Mouse (Mus musculus): ENCODE results near the gene Ajuba. TPM values are rescaled to one million over a fixed set of nuclear protein-coding genes. Genes with fewer than 3 reads are reported as not detected.
"Not testable (repeated sequence)": the region's sequence is repeated elsewhere in the genome, so short reads cannot be mapped to it uniquely, and the experiment has no call there.

Gene Ajuba
- 1 to 10 TPM; 7.5 to 9.9 TPM for total RNA-seq (2021)
- long read RNA-seq, experiment 1, transcript Ajuba-201 (8 exons, 3,397 nt): major isoform, 18 of 20 reads
- long read RNA-seq, experiment 1, partial matches to known transcripts: 1 of 20 reads
- long read RNA-seq, experiment 1, other reads (novel, unspliced or antisense): 0 of 20 reads
- long read RNA-seq, experiment 2, transcript Ajuba-201 (8 exons, 3,397 nt): major isoform, 12 of 15 reads
- long read RNA-seq, experiment 2, partial matches to known transcripts: 2 of 15 reads
- long read RNA-seq, experiment 2, other reads (novel, unspliced or antisense): 0 of 15 reads

GRCm38 (mm10) chr14:54577089-54577982, at the start of gene Ajuba:
Gene Ajuba, minus strand, starts transcription at chr14:54577558.
- peak; percentile 84 for DNase-seq

GRCm38 (mm10) chr14:54624976-54625375, 47.6 kb upstream of the Ajuba start:
- no peak for DNase-seq

- no peak for DNase-seq
These were observed 46.0 kb upstream of the Ajuba start for GRCm38 (mm10) chr14:54623334-54623733.

- DNase-seq: no peak
These were observed 43.8 kb upstream of the Ajuba start, which contains the start of gene Psmb11 for GRCm38 (mm10) chr14:54621133-54621532. Gene Psmb11, plus strand, starts transcription at chr14:54621433.

GRCm38 (mm10) chr14:54617897-54618365, 40.6 kb upstream of the Ajuba start, which contains the start of gene Psmb5:
Gene Psmb5, minus strand, starts transcription at chr14:54618022.
- DNase-seq: peak; percentile 82

GRCm38 (mm10) chr14:54617152-54617896, 40.0 kb upstream of the Ajuba start:
- no peak for DNase-seq

GRCm38 (mm10) chr14:54616226-54616825, 39.0 kb upstream of the Ajuba start:
- no peak for DNase-seq

GRCm38 (mm10) chr14:54614130-54614529, 36.8 kb upstream of the Ajuba start:
- DNase-seq: not testable (repeated sequence)

GRCm38 (mm10) chr14:54610648-54611047, 33.3 kb upstream of the Ajuba start:
- no peak for DNase-seq

- DNase-seq: no peak
These were observed 32.6 kb upstream of the Ajuba start for GRCm38 (mm10) chr14:54609962-54610361.

GRCm38 (mm10) chr14:54609245-54609644, 31.9 kb upstream of the Ajuba start:
- no peak for DNase-seq

- DNase-seq: no peak
These were observed 29.9 kb upstream of the Ajuba start for GRCm38 (mm10) chr14:54607226-54607625.

- peak; percentile 92 for DNase-seq
These were observed 28.5 kb upstream of the Ajuba start, which contains the start of gene 4931414P19Rik for GRCm38 (mm10) chr14:54605752-54606321. Gene 4931414P19Rik, minus strand, starts transcription at chr14:54605993.

- no peak for DNase-seq
These were observed 26.3 kb upstream of the Ajuba start for GRCm38 (mm10) chr14:54603686-54604085.

- DNase-seq: peak; percentile 93
These were observed 25.8 kb upstream of the Ajuba start for GRCm38 (mm10) chr14:54603038-54603654.

- no peak for DNase-seq
These were observed 25.3 kb upstream of the Ajuba start for GRCm38 (mm10) chr14:54602613-54603012.

GRCm38 (mm10) chr14:54601601-54602000, 24.2 kb upstream of the Ajuba start:
- no peak for DNase-seq

GRCm38 (mm10) chr14:54597084-54597483, 19.7 kb upstream of the Ajuba start:
- DNase-seq: no peak

- DNase-seq: no peak
These were observed 17.5 kb upstream of the Ajuba start for GRCm38 (mm10) chr14:54594631-54595414.

- no peak for DNase-seq
These were observed 16.7 kb upstream of the Ajuba start for GRCm38 (mm10) chr14:54594055-54594454.
